Mouse (Mus musculus) olfactory bulb, adult 2 months (tissue): ENCODE results near the gene Tarbp1.

Experiments
- CTCF ChIP-seq: fragments of 200-500 bp; IDR thresholded peaks from 2 replicates; pipeline ENCODE4 v1.5.1; 2012; ENCODE audit warnings: low read depth, mild to moderate bottlenecking, low read length, moderate library complexity; ENCODE audit not compliant: insufficient read depth
- POLR2A ChIP-seq: fragments of 200-500 bp; IDR thresholded peaks from 2 replicates; pipeline ENCODE4 v1.6.1; 2012; ENCODE audit warnings: mild to moderate bottlenecking, low read depth, low read length, moderate library complexity; ENCODE audit not compliant: insufficient read depth

DNA sequence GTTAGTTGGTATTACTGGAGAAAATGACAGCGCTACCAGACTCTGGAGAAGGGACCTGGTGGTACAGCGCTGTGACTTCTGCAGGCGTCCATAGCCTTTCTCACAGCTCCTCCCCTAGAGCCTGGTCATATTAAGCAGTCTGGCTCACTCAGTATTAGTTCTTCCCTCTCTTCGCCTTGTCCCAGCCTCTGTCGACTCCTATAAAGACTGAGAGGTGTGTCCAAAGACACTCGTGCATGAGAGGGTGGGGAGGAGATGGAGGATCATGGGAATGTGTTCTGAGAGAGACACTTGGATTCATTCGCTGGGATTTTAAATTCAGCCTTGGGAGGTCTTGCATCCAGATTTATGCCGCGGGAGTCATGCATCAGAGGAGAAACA, 52.0 kb downstream of the Tarbp1 start:
- TF ChIP-seq POLR2A: no peak; the same call in 1 of the 2 replicates
- TF ChIP-seq CTCF: no peak
